Mouse (Mus musculus): ENCODE measurements around the gene Gm49486. TPM values are rescaled to one million over a fixed set of nuclear protein-coding genes. Genes with fewer than 3 reads are reported as not detected.

Gene Gm49486
- polyA plus RNA-seq, 1 experiment from 2014 or later = 1.1 TPM

DNA sequence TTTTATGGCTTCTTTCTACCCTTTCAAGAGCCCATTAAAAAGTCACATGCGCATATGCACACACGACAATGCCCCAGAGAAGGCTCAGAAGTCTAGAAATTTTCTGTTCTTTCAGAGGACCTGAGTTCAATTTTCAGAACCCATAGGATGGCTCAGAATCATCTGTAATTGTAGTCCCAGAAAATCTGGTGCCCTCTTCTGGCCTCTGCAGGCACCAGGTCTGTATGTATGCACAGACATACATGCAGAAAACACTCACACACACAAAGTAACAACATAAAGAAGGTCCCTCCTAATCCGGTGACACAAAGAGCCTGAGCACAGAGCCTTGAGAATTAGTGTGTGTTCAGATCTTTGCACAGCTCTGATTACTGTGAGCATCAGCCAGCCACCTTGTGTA lies 61.1 kb downstream of the Gm49486 start:
- H3K9me3 ChIP-seq (ENCODE audit: control insufficient read depth, low read length) = no peaks in the 10 kb centered on the region
- H3K4me3 ChIP-seq (replicated peaks; ENCODE audit: low read length) = no peak overlapping the region
- no peaks in the 10 kb centered on the region for H3K27me3 ChIP-seq (ENCODE audit: control insufficient read depth, insufficient read depth, low read length)
- no peaks in the 10 kb centered on the region for H3K4me1 ChIP-seq (replicated peaks; ENCODE audit: control insufficient read depth, insufficient read depth, low read length)
- no peak overlapping the region for H3K9ac ChIP-seq
- H3K4me2 ChIP-seq (replicated peaks) = no peak overlapping the region
- WGBS = 79% methylated on average over 3 of the region's 3 CpGs
- no peak overlapping the region for H3K27ac ChIP-seq
- peaks cover 17% of the 10 kb centered on the region for H3K36me3 ChIP-seq (replicated peaks; ENCODE audit: control insufficient read depth, insufficient read depth)
- no peak for DNase-seq (ENCODE audit: low spot score)
- ATAC-seq (ENCODE audit: low FRiP score) = no peak

DNA sequence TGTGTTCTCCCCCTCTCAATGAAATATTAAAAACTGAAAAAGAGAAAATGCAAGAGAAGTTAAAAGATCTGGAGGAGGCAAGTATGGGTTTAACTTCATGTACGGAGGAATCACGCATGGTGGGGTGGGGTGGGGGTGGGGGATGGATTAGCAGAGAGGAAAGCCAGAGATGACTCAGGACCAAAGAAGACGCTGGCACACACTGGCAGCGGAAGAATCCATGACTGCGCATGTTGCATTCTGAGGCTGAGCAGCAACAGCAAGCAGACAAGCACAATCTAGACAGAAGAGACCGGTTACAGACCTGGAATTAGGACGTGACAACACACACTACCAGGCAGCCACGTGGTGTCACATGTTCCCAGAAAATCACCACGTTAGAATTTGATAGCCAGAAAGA lies 63.6 kb downstream of the Gm49486 start:
- WGBS = 90% methylated on average over 9 of the region's 9 CpGs
- no peak overlapping the region for H3K27ac ChIP-seq
- H3K4me1 ChIP-seq (replicated peaks; ENCODE audit: control insufficient read depth, insufficient read depth, low read length) = no peaks in the 10 kb centered on the region
- H3K4me2 ChIP-seq (replicated peaks) = no peak overlapping the region
- H3K4me3 ChIP-seq (replicated peaks; ENCODE audit: low read length) = no peak overlapping the region
- no peak for ATAC-seq (ENCODE audit: low FRiP score)
- H3K27me3 ChIP-seq (ENCODE audit: control insufficient read depth, insufficient read depth, low read length) = no peaks in the 10 kb centered on the region
- no peaks in the 10 kb centered on the region for H3K36me3 ChIP-seq (replicated peaks; ENCODE audit: control insufficient read depth, insufficient read depth)
- no peak overlapping the region for H3K9ac ChIP-seq
- no peaks in the 10 kb centered on the region for H3K9me3 ChIP-seq (ENCODE audit: control insufficient read depth, low read length)
- no peak for DNase-seq (ENCODE audit: low spot score)

DNA sequence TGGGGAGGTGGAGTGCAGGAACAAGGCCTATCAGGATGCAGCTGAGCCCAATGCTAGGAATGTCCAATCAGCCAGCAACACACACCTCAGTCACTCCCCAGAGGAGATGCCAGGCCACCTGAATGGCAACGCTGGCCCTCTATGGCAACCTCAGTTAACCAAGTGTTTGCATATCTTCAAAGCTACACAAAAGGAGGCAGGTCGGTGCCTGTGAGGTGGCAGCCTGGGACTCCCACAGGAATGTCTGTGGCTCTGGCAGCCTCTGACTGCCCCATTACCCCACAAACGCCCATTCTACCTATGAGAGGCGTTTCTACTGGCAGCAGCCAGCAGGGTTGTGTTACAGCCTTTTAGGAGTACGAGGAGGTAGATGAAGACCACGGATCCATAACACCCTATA lies 69.4 kb downstream of the Gm49486 start:
- WGBS = 91% methylated on average over 6 of the region's 6 CpGs
- Histone ChIP-seq H3K36me3 (replicated peaks; ENCODE audit: control insufficient read depth, insufficient read depth) (peaks cover 3% of the 10 kb centered on the region; the same call in 1 of the 2 replicates), H3K9me3 (ENCODE audit: control insufficient read depth, low read length) (no peaks in the 10 kb centered on the region), H3K4me1 (replicated peaks; ENCODE audit: control insufficient read depth, insufficient read depth, low read length) (no peaks in the 10 kb centered on the region), H3K4me2 (replicated peaks) (no peak overlapping the region), H3K27ac (no peak overlapping the region), H3K4me3 (replicated peaks; ENCODE audit: low read length) (no peak overlapping the region), H3K27me3 (ENCODE audit: control insufficient read depth, insufficient read depth, low read length) (no peaks in the 10 kb centered on the region), H3K9ac (no peak overlapping the region)
- no peak for ATAC-seq (ENCODE audit: low FRiP score)
- no peak for DNase-seq (ENCODE audit: low spot score)

DNA sequence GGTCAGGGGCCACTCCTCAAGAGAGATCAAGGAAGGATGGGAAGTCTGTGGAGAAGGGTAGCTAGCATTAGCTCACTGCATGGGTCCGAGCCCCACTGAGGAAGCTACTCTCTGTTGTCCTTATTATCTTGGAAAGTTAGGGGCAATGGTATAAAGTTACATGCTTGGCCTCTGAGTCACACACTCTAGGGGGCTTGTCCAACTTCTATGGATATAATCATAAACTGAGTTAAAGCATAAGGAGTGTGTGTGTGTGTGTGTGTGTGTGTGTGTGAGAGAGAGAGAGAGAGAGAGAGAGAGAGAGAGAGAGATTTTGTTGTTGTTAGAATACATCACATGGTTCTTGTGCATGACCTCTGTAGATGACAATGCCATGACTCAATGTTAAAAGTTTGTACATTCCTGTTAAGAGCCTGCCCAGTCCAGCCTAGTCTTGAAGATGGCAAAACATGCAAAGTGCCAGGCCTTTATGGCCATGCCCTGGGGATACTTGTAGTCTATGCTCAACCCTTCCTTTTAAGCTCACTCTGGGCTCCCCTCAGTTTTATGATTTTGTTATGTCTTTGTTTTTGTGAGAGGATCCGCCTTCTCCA lies 70.5 kb downstream of the Gm49486 start:
- Histone ChIP-seq H3K4me3 (replicated peaks; ENCODE audit: low read length) (no peak overlapping the region), H3K4me2 (replicated peaks) (no peak overlapping the region), H3K4me1 (replicated peaks; ENCODE audit: control insufficient read depth, insufficient read depth, low read length) (no peaks in the 10 kb centered on the region), H3K27me3 (ENCODE audit: control insufficient read depth, insufficient read depth, low read length) (no peaks in the 10 kb centered on the region), H3K9me3 (ENCODE audit: control insufficient read depth, low read length) (no peaks in the 10 kb centered on the region), H3K36me3 (replicated peaks; ENCODE audit: control insufficient read depth, insufficient read depth) (peaks cover 3% of the 10 kb centered on the region; the same call in 1 of the 2 replicates), H3K27ac (no peak overlapping the region), H3K9ac (no peak overlapping the region)
- ATAC-seq (ENCODE audit: low FRiP score) (no peak), DNase-seq (ENCODE audit: low spot score) (no peak)
- WGBS = 82% methylated on average over 2 of the region's 2 CpGs

DNA sequence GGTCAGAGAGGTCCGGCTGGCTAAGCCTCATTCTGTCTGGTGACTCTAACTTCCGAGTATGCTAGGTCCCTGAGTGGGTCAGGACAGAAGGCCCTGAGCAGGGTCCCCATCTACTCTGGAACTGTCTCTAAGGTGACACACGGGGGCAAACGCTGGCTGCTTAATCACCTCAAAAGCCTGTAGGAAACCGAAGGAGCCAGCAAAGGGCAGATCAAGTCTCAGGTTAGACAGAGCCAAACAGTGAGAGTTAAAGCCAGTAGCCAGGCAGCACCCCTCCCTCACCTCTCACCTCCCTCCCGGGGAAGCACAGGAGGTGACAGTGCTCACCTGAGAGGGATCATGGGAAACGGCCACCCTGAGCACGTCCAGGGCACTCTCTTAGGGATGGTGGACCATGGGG lies 74.5 kb downstream of the Gm49486 start:
- no peak overlapping the region for H3K4me3 ChIP-seq (replicated peaks; ENCODE audit: low read length)
- WGBS = 87% methylated on average over 8 of the region's 8 CpGs
- no peaks in the 10 kb centered on the region for H3K27me3 ChIP-seq (ENCODE audit: control insufficient read depth, insufficient read depth, low read length)
- no peak for DNase-seq (ENCODE audit: low spot score)
- H3K36me3 ChIP-seq (replicated peaks; ENCODE audit: control insufficient read depth, insufficient read depth) = peaks cover 13% of the 10 kb centered on the region; the same call in 1 of the 2 replicates
- H3K27ac ChIP-seq = no peak overlapping the region
- H3K4me1 ChIP-seq (replicated peaks; ENCODE audit: control insufficient read depth, insufficient read depth, low read length) = no peaks in the 10 kb centered on the region
- no peak for ATAC-seq (ENCODE audit: low FRiP score)
- H3K4me2 ChIP-seq (replicated peaks) = no peak overlapping the region
- H3K9me3 ChIP-seq (ENCODE audit: control insufficient read depth, low read length) = no peaks in the 10 kb centered on the region
- no peak overlapping the region for H3K9ac ChIP-seq

DNA sequence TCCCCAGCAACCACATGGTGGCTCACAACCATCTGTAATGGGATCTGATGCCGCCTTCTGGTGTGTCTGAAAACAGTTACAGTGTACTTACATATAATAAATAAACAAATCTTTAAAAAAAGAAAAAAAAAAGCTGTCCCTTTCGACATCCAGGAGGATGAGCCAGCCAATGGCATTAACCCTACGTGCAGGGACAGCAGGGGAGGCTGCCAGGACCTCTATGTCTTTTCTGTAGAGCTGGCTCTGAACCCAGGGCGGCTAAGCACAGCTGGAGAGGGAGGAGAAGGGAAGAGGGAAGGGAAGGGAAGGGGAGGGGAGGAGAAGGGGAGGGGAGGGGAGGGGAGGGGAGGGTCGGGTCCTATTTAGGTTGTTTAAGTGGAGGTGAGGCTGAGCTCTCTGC lies 75.6 kb downstream of the Gm49486 start:
- Histone ChIP-seq H3K4me3 (replicated peaks; ENCODE audit: low read length) (no peak overlapping the region), H3K27ac (no peak overlapping the region), H3K4me1 (replicated peaks; ENCODE audit: control insufficient read depth, insufficient read depth, low read length) (no peaks in the 10 kb centered on the region), H3K9ac (no peak overlapping the region), H3K36me3 (replicated peaks; ENCODE audit: control insufficient read depth, insufficient read depth) (peaks cover 13% of the 10 kb centered on the region; the same call in 1 of the 2 replicates), H3K4me2 (replicated peaks) (no peak overlapping the region), H3K9me3 (ENCODE audit: control insufficient read depth, low read length) (no peaks in the 10 kb centered on the region), H3K27me3 (ENCODE audit: control insufficient read depth, insufficient read depth, low read length) (no peaks in the 10 kb centered on the region)
- ATAC-seq (ENCODE audit: low FRiP score) (no peak), DNase-seq (ENCODE audit: low spot score) (no peak)
- WGBS = 62% methylated on average over 5 of the region's 5 CpGs

DNA sequence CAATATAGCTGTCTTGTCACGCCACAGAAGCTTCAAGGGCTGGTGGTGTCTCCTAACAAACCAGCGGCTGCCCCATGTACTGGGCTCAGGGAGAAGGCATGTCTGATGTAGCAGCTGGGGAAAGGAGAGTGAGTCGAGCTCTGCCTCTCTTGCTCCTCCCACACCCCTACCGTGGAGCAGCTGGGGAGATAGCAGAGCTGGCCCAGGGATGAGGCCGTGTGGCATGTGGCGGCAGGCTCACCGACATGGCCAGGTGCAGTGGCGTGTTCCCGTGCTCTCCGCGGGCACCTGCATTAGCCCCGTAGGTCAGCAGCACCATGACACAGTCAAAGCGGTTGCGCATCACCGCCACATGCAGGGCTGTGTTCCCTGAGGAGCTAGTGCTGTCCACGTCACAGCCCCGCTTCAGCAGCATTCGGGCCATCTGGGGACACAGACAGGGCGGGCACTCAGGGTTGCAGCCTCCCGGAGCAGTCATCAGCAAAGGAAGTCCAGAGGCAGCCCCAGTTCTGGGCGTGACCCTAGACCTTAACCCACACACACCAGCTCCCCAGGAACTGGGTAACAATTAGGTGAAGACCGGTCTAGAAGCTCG lies 76.9 kb downstream of the Gm49486 start:
- no peak overlapping the region for H3K4me2 ChIP-seq (replicated peaks)
- H3K27me3 ChIP-seq (ENCODE audit: control insufficient read depth, insufficient read depth, low read length) = no peaks in the 10 kb centered on the region
- DNase-seq (ENCODE audit: low spot score) = no peak
- ATAC-seq (ENCODE audit: low FRiP score) = no peak
- H3K4me3 ChIP-seq (replicated peaks; ENCODE audit: low read length) = no peak overlapping the region
- no peaks in the 10 kb centered on the region for H3K9me3 ChIP-seq (ENCODE audit: control insufficient read depth, low read length)
- no peaks in the 10 kb centered on the region for H3K4me1 ChIP-seq (replicated peaks; ENCODE audit: control insufficient read depth, insufficient read depth, low read length)
- WGBS = 74% methylated on average over 23 of the region's 23 CpGs
- H3K36me3 ChIP-seq (replicated peaks; ENCODE audit: control insufficient read depth, insufficient read depth) = peaks cover 18% of the 10 kb centered on the region; the same call in 1 of the 2 replicates
- H3K9ac ChIP-seq = no peak overlapping the region
- H3K27ac ChIP-seq = no peak overlapping the region

Other genes with a start within 250 kb of the Gm49486 start
- 74.8 and 75.7 TPM in 2 replicates for gene H1f0, start 200.9 kb upstream of the Gm49486 start, polyA plus RNA-seq (2014; fragmentation: Nextera tagmentation; extraction: Ambion mirVana)
- gene Galr3, start 187.5 kb upstream of the Gm49486 start, polyA plus RNA-seq (2014; fragmentation: Nextera tagmentation; extraction: Ambion mirVana) = not detected in 2 replicates
- 42.2 and 53.1 TPM in 2 replicates for gene Ankrd54, start 166.5 kb upstream of the Gm49486 start, polyA plus RNA-seq (2014; fragmentation: Nextera tagmentation; extraction: Ambion mirVana)
- gene Eif3l, start 154.2 kb upstream of the Gm49486 start, polyA plus RNA-seq (2014; fragmentation: Nextera tagmentation; extraction: Ambion mirVana) = 170 and 177 TPM in 2 replicates
- gene Micall1, start 120.5 kb upstream of the Gm49486 start, polyA plus RNA-seq (2014; fragmentation: Nextera tagmentation; extraction: Ambion mirVana) = 12.9 and 14.3 TPM in 2 replicates
- 273 and 298 TPM in 2 replicates for gene Polr2f, start 88.4 kb upstream of the Gm49486 start, polyA plus RNA-seq (2014; fragmentation: Nextera tagmentation; extraction: Ambion mirVana)
- 18.3 and 19.1 TPM in 2 replicates for gene 1700088E04Rik, start 88.1 kb upstream of the Gm49486 start, polyA plus RNA-seq (2014; fragmentation: Nextera tagmentation; extraction: Ambion mirVana)
- 8.9 and 10.3 TPM in 2 replicates for gene Sox10, start 64.2 kb upstream of the Gm49486 start, polyA plus RNA-seq (2014; fragmentation: Nextera tagmentation; extraction: Ambion mirVana)
- gene Pick1, start 218 bp upstream of the Gm49486 start, polyA plus RNA-seq (2014; fragmentation: Nextera tagmentation; extraction: Ambion mirVana) = 45.8 and 48.2 TPM in 2 replicates
- 0.90 and 1.2 TPM in 2 replicates for gene Slc16a8, start 25.4 kb downstream of the Gm49486 start, polyA plus RNA-seq (2014; fragmentation: Nextera tagmentation; extraction: Ambion mirVana)
- 2.3 and 2.6 TPM in 2 replicates for gene Baiap2l2, start 56.1 kb downstream of the Gm49486 start, polyA plus RNA-seq (2014; fragmentation: Nextera tagmentation; extraction: Ambion mirVana)
- 21.2 and 22.9 TPM in 2 replicates for gene Pla2g6, start 99.0 kb downstream of the Gm49486 start, polyA plus RNA-seq (2014; fragmentation: Nextera tagmentation; extraction: Ambion mirVana)
- gene Maff, start 117.2 kb downstream of the Gm49486 start, polyA plus RNA-seq (2014; fragmentation: Nextera tagmentation; extraction: Ambion mirVana) = 1.1 TPM in 2 replicates
- 39.9 and 40.0 TPM in 2 replicates for gene Tmem184b, start 174.2 kb downstream of the Gm49486 start, polyA plus RNA-seq (2014; fragmentation: Nextera tagmentation; extraction: Ambion mirVana)
- 184 and 213 TPM in 2 replicates for gene Csnk1e, start 226.2 kb downstream of the Gm49486 start, polyA plus RNA-seq (2014; fragmentation: Nextera tagmentation; extraction: Ambion mirVana)

All from hindbrain, embryonic 14.5 days (tissue).